Mouse (Mus musculus): ENCODE measurements around the gene Bcl2l11.

DNA sequence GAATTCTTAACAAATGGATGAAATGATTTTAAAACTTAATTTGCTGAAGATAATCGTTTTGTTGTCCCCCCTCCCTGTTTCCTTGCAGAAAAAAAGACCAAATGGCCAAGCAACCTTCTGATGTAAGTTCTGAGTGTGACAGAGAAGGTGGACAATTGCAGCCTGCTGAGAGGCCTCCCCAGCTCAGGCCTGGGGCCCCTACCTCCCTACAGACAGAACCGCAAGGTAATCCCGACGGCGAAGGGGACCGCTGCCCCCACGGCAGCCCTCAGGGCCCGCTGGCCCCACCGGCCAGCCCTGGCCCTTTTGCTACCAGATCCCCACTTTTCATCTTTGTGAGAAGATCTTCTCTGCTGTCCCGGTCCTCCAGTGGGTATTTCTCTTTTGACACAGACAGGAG lies 2.7 kb downstream of the Bcl2l11 start:
- TF ChIP-seq CTCF (conservative IDR thresholded peaks at IDR 0.05; ENCODE audit: low read length) (no peak), POU5F1 (IDR thresholded peaks at IDR 0.05; ENCODE audit: borderline replicate concordance, low read length) (no peak), NANOG (IDR thresholded peaks at IDR 0.05; ENCODE audit: borderline replicate concordance, low read length) (no peak)

Measured in E14TG2a.4 (cell line).